Mouse (Mus musculus) retina, embryonic 14.5 days (tissue): Measurements from ENCODE around the gene Lrcol1.

Source experiments
- DNase-seq: peaks from one replicate; pipeline ENCODE4 v3.0.0-alpha.2; 2015; ENCODE audit warnings: low spot score

Lrcol1 gene

DNA sequence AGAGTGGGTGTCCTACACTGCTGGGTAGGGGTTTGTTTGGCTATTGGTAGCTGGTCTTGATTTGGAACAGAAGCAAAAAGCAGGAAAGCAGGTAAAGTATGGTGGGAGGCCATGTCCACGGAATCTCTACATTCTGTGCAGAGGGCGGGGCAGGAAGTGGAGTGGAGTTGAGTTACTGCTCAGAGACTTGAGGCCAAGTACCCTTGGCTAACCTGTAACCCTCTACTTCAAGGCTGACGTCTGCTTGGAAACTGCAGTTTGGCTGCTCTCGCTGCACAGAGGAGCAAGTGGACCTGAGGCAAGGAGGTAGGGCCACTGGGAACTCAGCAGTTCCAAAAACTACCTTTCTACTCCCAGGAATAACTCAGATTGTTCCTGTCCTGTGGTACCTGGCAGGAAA, at the start of gene Lrcol1:
TSS of gene Lrcol1 (plus strand) at position 207 of the 400 bp plus-strand sequence.
- no peak for DNase-seq

DNA sequence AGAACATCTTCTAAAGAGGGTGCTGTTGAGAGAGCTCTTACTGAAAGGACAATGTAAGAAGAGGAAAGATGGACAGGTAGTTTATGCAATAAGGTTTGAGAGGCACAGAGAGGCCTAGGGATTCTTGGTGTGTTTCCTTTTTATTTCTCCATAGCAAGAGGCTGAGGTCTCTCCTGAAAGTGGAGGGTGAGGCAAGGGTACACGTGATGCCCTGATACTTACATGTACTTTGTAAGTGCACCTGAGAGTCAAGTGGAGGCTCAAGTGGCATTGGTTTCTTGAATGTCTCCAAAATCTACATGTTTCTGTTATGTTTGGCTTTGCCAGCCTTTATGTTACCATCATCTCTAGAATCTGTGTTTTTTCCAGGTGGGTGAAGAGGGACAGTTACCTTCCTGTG, 47.9 kb upstream of the Lrcol1 start:
- no peak for DNase-seq

DNA sequence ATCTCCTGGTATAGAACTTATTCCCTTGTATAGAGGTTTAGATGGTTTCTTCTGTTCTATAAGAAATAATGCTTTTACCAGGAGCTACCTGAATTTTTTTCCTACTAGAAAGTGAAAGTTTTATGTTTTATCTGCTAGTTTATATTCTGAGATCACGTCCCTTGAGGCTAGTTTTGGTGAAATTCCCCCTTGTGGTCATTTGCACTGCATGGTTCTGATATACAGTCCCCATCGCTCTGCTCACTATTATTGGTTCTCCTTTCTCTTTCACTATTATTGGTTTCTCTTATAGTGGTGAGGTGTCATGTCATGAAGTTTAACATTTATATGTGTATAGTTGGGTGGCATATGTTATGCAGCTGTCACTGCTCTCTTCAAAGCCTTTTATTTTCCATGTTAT, 43.9 kb upstream of the Lrcol1 start:
- DNase-seq = no peak

DNA sequence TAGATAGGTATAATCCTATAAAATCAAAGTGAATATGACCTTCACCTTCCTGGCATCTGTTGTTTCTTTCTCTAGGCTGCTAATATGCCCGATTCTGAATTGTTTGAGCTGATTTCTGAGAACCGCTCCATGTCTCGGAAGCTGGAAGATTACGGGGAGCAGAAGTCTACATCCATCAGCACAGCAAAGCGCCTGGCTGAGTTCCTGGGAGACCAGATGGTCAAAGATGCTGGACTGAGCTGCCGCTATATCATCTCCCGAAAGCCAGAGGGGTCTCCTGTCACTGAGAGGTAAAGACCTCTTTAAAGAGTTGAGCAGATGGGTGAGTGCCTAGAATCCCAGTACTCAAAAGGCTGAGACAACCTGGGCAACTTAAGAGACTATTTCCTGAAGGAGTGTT, 35.7 kb upstream of the Lrcol1 start:
- DNase-seq = no peak

DNA sequence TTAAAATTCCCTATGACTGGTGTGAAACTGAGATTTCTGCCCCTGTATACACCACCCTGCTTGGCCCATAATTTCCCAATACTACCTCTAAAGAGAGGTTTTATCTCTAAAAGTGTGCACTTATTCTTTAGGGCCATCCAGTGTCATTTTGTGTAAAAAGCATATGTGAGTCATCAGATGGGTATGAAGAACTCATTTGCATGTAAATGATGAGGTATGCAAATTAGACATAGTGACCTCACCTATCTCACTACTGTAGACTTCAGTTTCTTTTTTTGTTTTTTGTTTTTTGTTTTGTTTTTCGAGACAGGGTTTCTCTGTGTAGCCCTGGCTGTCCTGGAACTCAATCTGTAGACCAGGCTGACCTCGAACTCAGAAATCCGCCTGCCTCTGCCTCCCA, 31.4 kb upstream of the Lrcol1 start:
- DNase-seq = no peak

DNA sequence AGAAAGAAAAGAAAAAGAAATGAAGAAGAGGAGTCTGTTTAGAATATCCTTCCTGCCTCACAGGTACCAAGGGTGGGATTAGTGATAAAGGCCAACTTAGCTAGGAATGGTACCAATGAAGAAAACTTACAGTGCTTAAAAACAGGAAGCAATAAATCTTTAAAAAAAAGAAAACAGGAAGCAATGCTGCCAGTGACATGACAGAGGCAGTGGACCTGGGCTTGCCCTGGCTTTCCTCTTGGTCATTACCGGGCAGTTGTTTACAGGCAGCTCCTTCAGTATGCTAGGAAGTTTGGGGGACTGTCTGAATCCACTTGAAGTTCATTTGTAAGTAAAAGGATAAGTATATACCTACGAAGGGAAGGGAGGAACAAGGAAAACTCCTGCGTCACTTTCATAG, 14.0 kb upstream of the Lrcol1 start:
- no peak for DNase-seq

DNA sequence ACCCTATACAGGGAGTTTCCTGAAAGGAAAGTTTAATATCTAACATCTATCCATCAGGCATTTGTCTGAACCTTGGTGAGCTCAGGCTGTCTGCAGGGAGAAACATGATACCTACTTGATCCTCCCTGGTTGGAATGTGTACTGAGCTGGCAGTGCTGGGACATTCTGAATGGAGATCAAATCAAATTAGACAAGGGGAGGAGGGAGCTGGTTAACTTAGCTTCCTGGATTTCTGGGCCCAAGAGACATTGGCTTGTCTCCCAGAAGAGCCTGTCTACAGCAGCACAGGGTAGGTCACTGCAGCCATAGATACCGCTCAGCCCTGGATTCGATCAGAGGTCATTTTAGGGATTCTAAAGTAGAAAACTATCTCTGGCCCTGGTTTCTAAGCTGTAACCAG, 5.7 kb upstream of the Lrcol1 start:
- no peak for DNase-seq

DNA sequence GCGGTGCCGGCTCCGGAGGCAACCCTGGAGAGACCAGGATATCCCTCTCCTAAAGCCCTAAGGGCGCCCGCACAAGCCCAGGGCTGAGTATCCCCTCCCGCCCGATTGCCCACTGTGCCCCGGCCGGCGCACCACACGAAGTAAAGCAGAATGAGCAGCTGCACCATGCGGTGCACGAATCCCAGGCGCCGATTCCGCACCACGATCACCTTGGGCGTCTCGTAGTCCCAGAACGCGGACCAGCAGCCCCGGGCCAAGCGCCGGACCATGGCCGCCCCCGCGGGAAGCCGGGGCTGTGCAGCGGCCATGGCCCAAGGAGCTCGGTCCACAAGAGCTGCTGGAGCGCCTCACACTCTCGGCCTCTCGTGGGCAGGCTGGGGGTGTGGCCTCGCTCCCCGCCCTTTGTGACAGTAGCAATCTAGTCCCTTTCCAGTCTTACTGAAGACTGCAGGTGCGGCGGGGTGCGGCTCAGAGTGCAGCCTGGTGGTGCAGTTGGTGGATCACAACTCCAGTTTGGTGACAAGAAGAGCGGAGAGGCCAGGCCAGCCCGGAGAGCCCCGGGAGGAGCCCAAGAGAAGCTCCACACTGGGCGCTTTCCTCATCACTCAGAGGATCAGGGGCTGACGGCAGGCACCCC, 1.8 kb upstream of the Lrcol1 start, which contains the start of gene P2rx2:
TSS of gene P2rx2 (minus strand) at position 565 of the 637 bp plus-strand sequence.
- peak; percentile 59 for DNase-seq

DNA sequence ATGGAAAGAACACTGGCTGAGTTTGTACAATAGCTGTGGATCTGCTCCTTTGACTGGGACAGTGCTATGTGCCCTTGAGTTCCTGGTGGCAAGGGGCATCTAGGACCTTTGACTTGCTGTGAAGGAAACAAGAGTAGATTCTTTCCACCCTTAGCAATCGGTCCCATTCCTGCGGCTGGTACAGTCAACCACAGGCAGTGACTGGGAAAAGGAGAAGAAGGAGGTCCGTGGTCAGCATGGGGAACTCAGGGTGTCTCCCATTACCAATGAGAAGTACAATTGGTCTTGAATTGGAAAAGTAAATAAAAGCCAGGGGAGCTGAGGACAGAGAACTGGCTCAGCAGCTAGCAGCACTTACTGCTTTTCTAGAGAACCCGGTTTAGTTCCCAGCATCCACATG, 1.0 kb downstream of the Lrcol1 start:
- no peak for DNase-seq

DNA sequence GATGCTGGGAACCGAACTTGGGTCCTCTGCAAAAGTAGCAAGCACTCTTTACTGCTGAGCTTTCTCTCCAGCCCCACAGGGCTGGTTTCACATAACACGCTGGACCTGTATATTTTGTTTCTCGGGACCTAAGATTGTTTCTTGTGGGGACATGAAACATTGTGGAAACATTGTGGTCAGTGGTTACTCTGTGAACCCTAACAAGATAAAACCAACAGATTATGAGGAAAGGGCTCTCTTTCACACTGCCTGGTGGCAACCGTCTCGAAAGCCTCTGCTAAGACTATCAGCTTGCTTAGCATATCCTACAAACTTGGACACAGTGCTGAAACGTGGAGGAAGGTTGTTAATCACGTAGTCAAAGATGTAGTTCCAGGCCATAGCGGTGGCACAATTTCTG, 2.5 kb downstream of the Lrcol1 start:
- no peak for DNase-seq

DNA sequence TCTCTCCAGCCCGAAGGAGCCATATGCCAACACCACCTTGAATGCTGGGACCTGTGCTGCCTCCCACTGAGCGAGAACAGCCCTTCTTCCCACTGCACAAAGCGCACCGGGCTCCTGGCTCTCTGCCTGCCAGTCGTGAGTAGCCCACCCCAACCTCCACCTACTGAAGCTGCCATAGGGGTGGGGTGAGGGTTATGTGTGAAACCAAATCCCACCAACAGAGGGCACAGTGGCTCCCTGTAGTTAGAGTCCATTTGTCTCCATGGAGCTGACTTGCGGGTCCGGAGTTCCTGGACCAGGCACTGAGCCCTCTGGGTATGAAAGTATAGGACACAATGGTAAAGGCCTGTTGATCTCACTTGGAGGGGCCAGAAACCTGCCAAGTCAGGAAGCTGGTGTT, 10.2 kb downstream of the Lrcol1 start:
- DNase-seq = peak; percentile 81

DNA sequence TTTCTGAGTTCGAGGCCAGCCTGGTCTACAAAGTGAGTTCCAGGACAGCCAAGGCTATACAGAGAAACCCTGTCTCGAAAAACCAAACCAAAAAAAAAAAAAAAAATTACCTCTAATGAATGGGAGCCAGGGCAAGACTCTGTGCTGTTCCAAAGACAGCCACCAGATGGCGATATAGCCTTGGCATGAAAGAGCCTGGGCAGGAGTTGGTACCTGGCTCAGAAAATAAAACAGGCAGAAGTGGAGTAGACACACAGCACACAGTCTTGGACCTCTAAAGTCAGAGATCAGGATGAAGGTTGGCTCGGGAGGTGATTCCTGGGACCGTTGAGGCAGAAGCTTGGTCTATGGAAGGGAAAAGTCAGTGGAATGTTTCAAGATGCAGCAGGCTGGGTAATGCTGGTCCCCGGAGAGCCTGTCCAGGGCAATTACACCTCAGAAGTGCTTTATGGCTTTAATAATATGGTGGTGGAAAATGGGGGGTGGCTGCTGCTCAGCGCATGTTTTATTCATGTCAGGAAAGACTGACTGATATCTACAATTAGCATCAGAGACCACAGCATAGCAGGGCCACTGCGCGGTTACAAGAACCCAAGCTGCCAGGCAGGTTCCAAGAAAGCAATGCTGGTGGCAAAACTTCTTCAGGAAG, 13.1 kb downstream of the Lrcol1 start:
- peak; percentile 96 for DNase-seq

DNA sequence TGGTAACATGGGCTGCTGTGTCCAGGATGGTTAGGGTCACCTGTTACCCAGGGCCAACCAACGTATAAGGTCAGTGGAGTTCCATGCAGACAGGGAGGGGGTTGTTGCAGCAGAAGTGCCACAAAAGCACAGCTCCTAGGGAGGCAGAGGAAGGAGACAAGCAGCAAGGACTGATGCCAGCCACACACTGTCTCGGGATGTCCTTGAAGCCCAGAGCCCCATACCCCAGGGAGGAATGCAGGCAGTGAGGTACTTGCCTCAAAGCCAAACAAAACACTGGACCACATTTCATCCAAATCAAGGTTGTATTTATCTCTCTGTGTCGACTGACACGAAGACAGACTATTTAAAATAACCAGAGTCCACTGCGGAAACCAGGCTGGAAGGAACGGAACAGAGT, 16.9 kb downstream of the Lrcol1 start:
- no peak for DNase-seq

DNA sequence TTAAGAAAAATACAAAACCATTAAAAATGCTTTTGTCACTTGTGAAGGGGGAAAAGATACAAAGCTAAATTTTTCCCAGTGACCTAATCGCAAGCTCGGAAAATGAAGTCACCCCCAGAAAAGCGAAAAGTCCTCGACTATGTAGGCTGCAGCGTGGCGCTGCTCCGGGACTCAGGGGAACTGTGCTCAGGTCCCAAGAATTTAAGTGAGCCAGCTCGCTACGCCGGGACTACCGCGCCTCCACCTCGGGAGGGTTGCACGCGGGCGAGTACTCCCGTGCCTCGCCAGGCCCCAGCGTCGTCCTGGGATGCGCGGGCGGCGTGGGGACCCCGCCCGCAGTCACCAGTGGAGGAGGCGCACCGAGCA, 18.3 kb downstream of the Lrcol1 start:
- no peak for DNase-seq

DNA sequence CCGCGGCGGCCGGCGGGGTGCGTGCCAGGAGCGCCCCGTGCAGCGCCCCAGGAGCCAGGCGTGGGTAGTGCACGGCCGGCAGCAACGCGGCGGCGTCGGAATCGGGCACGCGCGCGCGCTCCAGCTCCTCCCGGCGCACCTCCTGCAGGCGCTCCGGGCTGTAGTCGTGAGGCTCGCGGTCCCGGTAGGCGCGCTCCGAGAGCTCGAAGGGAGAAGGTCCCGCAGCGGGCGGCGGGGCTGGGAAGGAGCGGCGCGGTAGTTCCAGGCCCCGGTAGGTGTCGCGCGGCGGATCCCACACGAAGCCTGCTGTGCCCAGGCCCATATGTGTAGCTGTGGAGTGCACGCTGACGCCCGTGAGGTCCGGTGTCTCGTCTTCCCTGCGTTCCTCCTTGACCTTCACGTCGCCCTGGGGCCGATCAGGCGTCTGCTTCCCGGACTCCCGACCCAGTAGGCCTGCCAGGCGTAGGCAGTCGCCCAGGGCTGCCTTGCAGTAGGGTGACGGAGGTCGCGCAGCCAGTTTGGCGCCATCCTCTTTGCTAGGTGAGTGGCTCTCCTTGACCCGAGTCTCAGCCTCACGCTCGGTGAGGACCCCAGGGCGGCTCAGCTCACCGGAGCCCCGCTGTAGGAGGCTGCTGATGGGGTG, 18.8 kb downstream of the Lrcol1 start:
- peak; percentile 83 for DNase-seq

DNA sequence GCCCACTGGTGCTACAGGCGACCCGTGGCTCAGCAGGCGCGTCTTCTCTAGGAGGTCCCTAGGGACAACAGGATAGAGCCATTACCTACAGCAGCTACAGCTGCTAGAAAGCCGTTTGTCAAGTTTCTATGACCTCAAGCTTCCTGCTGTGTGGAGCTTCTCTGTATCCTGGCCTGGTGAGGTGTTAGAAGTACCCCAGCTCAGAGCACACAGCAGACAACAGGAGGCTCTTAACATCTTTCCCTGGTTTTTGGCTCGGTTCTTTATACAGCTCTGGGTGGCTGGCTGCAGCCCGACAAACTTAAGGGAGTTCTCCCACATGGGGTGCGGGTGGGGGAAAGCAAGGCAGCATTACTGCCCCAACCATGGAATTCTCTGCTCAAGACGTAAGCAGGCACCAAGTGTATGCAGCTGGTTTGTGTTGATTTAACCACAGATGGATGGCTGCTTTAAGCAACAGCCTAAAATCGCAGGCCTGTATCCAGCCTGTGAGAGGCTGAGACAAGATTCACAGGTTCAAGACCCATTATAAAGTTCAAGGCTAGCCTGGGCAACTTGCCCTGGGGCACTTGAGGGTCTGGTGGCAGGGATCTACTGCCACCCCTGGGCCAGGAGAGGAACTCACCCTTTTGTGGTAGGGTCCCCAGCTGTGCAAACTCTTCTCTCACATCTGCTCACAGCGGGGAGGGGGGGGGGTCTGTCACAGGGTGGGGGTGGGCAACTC, 19.5 kb downstream of the Lrcol1 start:
- no peak for DNase-seq

DNA sequence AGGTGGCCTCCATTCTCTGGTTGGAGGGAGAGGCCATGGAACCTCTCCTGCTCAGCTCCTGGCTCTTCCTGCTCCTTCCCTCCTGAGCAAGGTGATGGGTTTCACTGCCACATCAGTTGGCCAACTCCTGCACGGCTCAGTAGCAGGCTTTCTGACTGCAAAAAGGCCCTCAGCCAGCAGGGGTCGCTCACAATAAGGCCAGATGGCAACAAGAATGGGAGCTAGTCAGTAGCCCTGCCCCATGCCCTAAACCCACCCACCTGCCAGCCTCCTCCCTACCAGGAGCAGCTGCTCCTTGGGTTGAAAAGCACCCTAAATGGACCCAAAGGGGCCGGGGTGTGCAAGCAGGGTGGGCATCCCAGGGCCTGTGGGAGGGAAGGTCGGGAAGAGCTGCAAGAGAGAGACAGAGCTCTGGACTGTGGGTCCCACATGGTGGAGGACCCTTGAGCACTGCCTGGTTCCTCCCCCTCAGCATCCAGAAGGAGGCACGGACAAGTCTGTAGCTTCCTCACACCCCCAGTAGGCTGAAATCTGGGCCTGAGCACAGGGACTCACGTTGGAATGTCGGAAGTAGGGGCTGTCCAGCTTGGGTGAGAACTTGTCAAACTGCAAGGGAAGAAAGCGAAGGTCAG, 32.4 kb downstream of the Lrcol1 start:
- DNase-seq = peak; percentile 90

DNA sequence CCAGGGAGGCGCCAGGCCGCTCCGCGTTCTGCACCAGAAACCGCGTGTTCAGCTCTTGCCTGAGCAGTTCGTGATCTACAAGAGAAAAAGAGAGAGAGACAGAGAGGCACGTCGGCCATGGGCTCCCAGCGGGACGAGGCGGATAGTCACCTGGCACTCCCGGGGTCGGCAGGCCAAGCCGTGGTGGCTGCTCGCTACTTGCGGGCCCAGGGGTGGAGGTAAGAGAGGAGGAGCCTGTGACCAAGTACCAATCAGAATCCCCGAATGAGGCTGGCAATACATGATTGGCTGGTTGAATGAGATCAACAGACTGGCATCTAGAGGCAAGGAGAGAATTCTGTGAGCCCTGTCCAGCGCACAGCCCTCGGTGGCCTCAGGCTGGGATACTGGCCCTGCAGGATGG, 33.7 kb downstream of the Lrcol1 start:
- DNase-seq = no peak

DNA sequence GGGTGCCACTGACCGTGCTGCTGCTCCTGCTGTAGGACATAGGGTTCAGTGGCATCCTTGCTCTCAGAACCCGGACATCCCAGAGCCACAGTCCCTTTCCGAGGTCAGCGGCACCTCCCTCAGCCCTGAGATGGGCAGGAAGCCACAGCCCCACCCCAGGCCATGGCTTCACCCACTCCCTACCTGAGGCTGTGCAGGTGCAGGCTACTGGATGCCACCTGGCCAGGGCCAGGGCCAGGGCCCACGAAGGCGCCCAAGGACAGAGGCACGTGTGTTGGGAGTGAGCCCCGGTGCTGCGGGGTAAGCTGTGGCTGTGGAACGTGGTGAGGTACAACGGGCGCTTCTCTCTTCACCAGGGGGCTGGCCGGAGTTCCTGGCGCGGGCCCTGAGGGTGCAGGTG, 34.6 kb downstream of the Lrcol1 start:
- DNase-seq = no peak

DNA sequence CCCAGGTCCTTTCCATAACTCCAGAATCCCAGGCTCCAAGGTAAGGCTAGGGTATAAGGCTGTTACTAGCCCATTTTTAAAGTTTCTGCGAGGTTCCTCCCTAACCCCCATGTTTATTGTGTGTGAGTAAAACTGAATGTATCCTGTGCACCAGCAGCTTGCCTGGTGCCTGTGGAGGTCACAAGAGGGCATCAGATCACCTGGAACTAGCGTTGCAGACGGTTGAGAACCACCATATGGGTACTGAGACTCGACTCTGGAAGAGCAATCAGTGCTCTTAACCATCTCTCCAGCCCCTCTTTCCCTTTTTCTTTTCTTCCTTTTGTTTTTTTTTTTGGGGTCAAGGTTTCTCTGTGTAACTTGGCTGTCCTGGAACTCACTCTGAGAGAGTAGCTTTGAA, 35.3 kb downstream of the Lrcol1 start:
- DNase-seq = no peak

DNA sequence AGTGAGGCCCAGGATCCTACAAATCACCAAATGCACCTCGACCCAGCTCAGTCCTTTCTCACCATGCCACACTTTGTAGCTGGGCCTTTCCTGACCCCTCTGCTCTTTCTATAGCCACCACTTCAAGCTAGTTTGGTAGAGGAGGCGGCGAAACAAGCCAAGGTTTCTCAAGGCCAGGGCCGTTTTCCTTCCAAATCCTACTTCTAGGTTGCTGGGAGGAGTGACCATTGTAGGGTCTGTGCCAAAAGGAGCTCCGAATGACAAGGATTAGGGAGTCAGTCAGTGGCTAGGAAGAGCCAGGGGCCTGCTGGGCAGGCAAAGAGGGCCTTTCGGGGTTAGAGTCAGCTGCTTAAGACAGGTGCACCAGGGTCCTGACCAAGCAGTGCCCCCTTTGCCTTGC, 40.0 kb downstream of the Lrcol1 start:
- no peak for DNase-seq

DNA sequence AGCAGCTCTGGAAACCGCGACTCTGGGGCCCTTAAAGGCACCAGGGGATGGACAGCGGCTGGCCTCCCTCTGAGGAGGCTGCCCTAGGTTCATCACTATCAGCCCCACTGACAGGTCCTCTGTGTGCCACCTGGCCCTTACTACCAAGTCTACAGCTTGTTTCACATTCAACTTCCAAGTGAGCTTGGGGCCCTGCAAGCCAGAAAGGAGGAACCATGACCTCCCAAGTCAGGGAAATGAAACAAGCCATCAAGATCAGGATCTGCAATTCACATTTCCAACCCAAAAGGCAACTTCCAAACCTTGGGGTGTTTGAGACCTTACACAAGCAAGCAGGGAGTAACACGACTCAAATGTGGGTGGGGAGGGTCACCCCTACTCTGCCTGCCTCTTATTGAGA, 40.7 kb downstream of the Lrcol1 start:
- DNase-seq = no peak
